In genomic region chr1:88756658-88757057, GRCm38 (mm10) we compare ENCODE assay signal across 8 mouse cellular contexts. TPM values are rescaled to one million over a fixed set of nuclear protein-coding genes. Genes with fewer than 3 reads are reported as not detected.
DNase-seq lines count a peak whose midpoint lies in the region; ATAC-seq and TF ChIP-seq lines count a peak whose summit lies in the region.

No protein-coding gene starts in this region.

- no peaks in the 10 kb centered on the region for H3K79me2 ChIP-seq in CH12.LX (replicated peaks; ENCODE audit: control insufficient read depth, extremely low read depth, insufficient read depth, poor library complexity, severe bottlenecking)

- dilution Hi-C loops in CH12.LX (cut with MboI; ENCODE audit: extremely low pct_ligation_motif_present, extremely low pct_unique_long_range_greater_than_20kb, low sequenced_read_pairs), result no loop called here

- H3K9me3 ChIP-seq in CH12.LX (replicated peaks; ENCODE audit: low read length), result peaks cover 42% of the 10 kb centered on the region
- no peaks in the 10 kb centered on the region for H3K9me3 ChIP-seq in embryonic facial prominence, embryonic 13.5 days
- H3K9me3 ChIP-seq in heart, embryonic 12.5 days (replicated peaks), result peaks cover 4% of the 10 kb centered on the region; the same call in 1 of the 2 replicates
- H3K9me3 ChIP-seq in lung, embryonic 14.5 days (ENCODE audit: low read depth, low read length), result no peaks in the 10 kb centered on the region

- peak; percentile 9 for TF ChIP-seq RAD21 in CH12.LX (IDR thresholded peaks at IDR 0.05; ENCODE audit: low read depth, low read length)

- H3K4me3 ChIP-seq in CH12.LX (replicated peaks in 1 of 3; ENCODE audit: low read depth in 2 of 3, low read length in 2 of 3, poor library complexity in 1 of 3), result no peak overlapping the region
- no peak overlapping the region for H3K4me3 ChIP-seq in embryonic facial prominence, embryonic 13.5 days
- H3K4me3 ChIP-seq in heart, embryonic 12.5 days, result no peak overlapping the region
- no peak overlapping the region for H3K4me3 ChIP-seq in lung, embryonic 14.5 days (ENCODE audit: low read depth, low read length)

- WGBS in embryonic facial prominence, embryonic 13.5 days, result 79% methylated on average over 7 of the region's 7 CpGs
- 80% methylated on average over 7 of the region's 7 CpGs for WGBS in heart, embryonic 12.5 days
- 67% methylated on average over 7 of the region's 7 CpGs for WGBS in lung, embryonic 14.5 days

- peak in 1 of 2 experiments; percentile 54; a peak in 2 of 4 replicates for TF ChIP-seq CTCF in CH12.LX (conservative IDR thresholded peaks at IDR 0.05 in 1 of 2, IDR thresholded peaks at IDR 0.05 in 1 of 2; ENCODE audit: low read depth in 2 of 2, low read length in 2 of 2)
- TF ChIP-seq CTCF in lung, embryonic 14.5 days (IDR thresholded peaks at IDR 0.05; ENCODE audit: low read depth), result peak; percentile 74

- TF ChIP-seq POLR2A in CH12.LX (IDR thresholded peaks at IDR 0.05; ENCODE audit: low read depth, low read length), result no peak

- DNase-seq in CH12.LX (ENCODE audit: extremely low read depth) (peak; percentile 12), MN1 (ENCODE audit: low spot score) (no peak)
- peak; percentile 43 for DNase-seq in adrenal gland, adult 2 months
- DNase-seq in kidney, postnatal 14 days, result peak; percentile 49
- peak; percentile 57 for DNase-seq in lung, embryonic 14.5 days
- peak; percentile 21 for DNase-seq in retina, postnatal 7 days (ENCODE audit: low read depth, low spot score)

- no peaks in the 10 kb centered on the region for H3K36me3 ChIP-seq in CH12.LX (replicated peaks in 1 of 2; ENCODE audit: control insufficient read depth in 1 of 2, insufficient read depth in 1 of 2, low read length in 1 of 2)
- H3K36me3 ChIP-seq in embryonic facial prominence, embryonic 13.5 days, result no peaks in the 10 kb centered on the region
- H3K36me3 ChIP-seq in heart, embryonic 12.5 days, result no peaks in the 10 kb centered on the region
- no peaks in the 10 kb centered on the region for H3K36me3 ChIP-seq in lung, embryonic 14.5 days (ENCODE audit: insufficient read depth)

- no peak overlapping the region for H3K27ac ChIP-seq in CH12.LX (ENCODE audit: insufficient read depth, low read depth)
- H3K27ac ChIP-seq in embryonic facial prominence, embryonic 13.5 days, result peak overlapping the region; percentile 45; the same call in 1 of the 2 replicates
- H3K27ac ChIP-seq in heart, embryonic 12.5 days (ENCODE audit: poor library complexity, severe bottlenecking), result no peak overlapping the region
- peak overlapping the region; percentile 80 for H3K27ac ChIP-seq in lung, embryonic 14.5 days (ENCODE audit: low read depth)

- in situ Hi-C loops in CH12.LX (cut with MboI; ENCODE audit: low pct_ligation_motif_present, low pct_unique_long_range_greater_than_20kb, low sequenced_read_pairs), result no loop called here

- no peak overlapping the region for H3K9ac ChIP-seq in CH12.LX (ENCODE audit: insufficient read depth, low read depth)
- H3K9ac ChIP-seq in embryonic facial prominence, embryonic 13.5 days, result no peak overlapping the region
- H3K9ac ChIP-seq in heart, embryonic 12.5 days, result no peak overlapping the region
- H3K9ac ChIP-seq in lung, embryonic 14.5 days, result no peak overlapping the region

- H3K27me3 ChIP-seq in CH12.LX (replicated peaks), result no peaks in the 10 kb centered on the region
- no peaks in the 10 kb centered on the region for H3K27me3 ChIP-seq in embryonic facial prominence, embryonic 13.5 days
- no peaks in the 10 kb centered on the region for H3K27me3 ChIP-seq in heart, embryonic 12.5 days (replicated peaks)
- no peaks in the 10 kb centered on the region for H3K27me3 ChIP-seq in lung, embryonic 14.5 days (ENCODE audit: insufficient read depth, low read length)

- H3K4me1 ChIP-seq in CH12.LX (ENCODE audit: control insufficient read depth in 1 of 2, insufficient read depth in 2 of 2), result no peaks in the 10 kb centered on the region
- peaks cover 37% of the 10 kb centered on the region for H3K4me1 ChIP-seq in embryonic facial prominence, embryonic 13.5 days
- H3K4me1 ChIP-seq in heart, embryonic 12.5 days (replicated peaks), result peaks cover 27% of the 10 kb centered on the region
- no peaks in the 10 kb centered on the region for H3K4me1 ChIP-seq in lung, embryonic 14.5 days (ENCODE audit: insufficient read depth)

- ATAC-seq in embryonic facial prominence, embryonic 13.5 days (ENCODE audit: insufficient number of reproducible peaks, insufficient read depth, low FRiP score, low TSS enrichment, low read depth), result no peak
- ATAC-seq in heart, embryonic 12.5 days (ENCODE audit: insufficient number of reproducible peaks, low FRiP score), result peak; percentile 46; the same call in 1 of the 2 replicates
- ATAC-seq in lung, embryonic 14.5 days (ENCODE audit: insufficient read depth), result no peak

- no peak for TF ChIP-seq EP300 in CH12.LX (IDR thresholded peaks at IDR 0.05; ENCODE audit: low read length)

- H3K4me2 ChIP-seq in CH12.LX (ENCODE audit: insufficient read depth, low read depth, poor library complexity, severe bottlenecking), result no peak overlapping the region
- no peak overlapping the region for H3K4me2 ChIP-seq in embryonic facial prominence, embryonic 13.5 days
- H3K4me2 ChIP-seq in heart, embryonic 12.5 days, result no peak overlapping the region
- H3K4me2 ChIP-seq in lung, embryonic 14.5 days, result no peak overlapping the region

TF ChIP-seq in CH12.LX, 34 proteins besides CTCF, POLR2A, EP300 and RAD21:
- TF ChIP-seq SMC3 (IDR thresholded peaks at IDR 0.05; ENCODE audit: low read depth, low read length), result peak; percentile 34
- TF ChIP-seq TCF12 (IDR thresholded peaks at IDR 0.05; ENCODE audit: low read depth, low read length), result no peak

RNA-seq across cellular contexts. Expression of gene Arl4c, which starts 54.6 kb away (rescaled TPM):
- total RNA-seq in CH12.LX (2012; rRNA removed) (32.2 and 33.9 TPM in 2 replicates), CH12.LX (2014; rRNA removed) (24.1 and 25.8 TPM in 2 replicates)
- polyA plus RNA-seq in CH12.LX (2012; ENCODE audit: insufficient read length, low read depth), result 30.8 and 31.6 TPM in 2 replicates
- 10 to 100 TPM in 1 of 2 experiments, 1 to 10 TPM in 1; 7.3 to 14.8 TPM for total RNA-seq in adrenal gland, adult 2 months (2021)
- 12.3 and 14.3 TPM in 2 replicates for polyA plus RNA-seq in adrenal gland, adult 2 months (2012; rRNA removed)
- 11.7 and 11.8 TPM in 2 replicates for polyA plus RNA-seq in embryonic facial prominence, embryonic 13.5 days (2015; fragmentation: Nextera tagmentation; extraction: Ambion mirVana)
- polyA plus RNA-seq in heart, embryonic 12.5 days (2016; fragmentation: Nextera tagmentation; extraction: Ambion mirVana), result 12.1 and 12.6 TPM in 2 replicates
- 11.0 and 12.7 TPM in 2 replicates for polyA plus RNA-seq in lung, embryonic 14.5 days (2014; fragmentation: Nextera tagmentation; extraction: Ambion mirVana)

Comparison
In these comparisons a context has a peak if more than half of its experiments do, and no peak if none do; other contexts are left out.
1. H3K27ac ChIP-seq: peak in embryonic facial prominence, embryonic 13.5 days (single experiment) and lung, embryonic 14.5 days (single experiment); none in CH12.LX (single experiment) and heart, embryonic 12.5 days (single experiment).